Mouse (Mus musculus) liver, adult 2 months (tissue): Measurements from ENCODE around the gene Ppm1d. TPM values are rescaled to one million over a fixed set of nuclear protein-coding genes. Genes with fewer than 3 reads are reported as not detected.

Experiments
- DNase-seq: peaks from one replicate; pipeline ENCODE4 v3.0.0-alpha.2; 2011; ENCODE audit warnings: low read depth, low spot score; ENCODE audit errors: extremely low read depth
- H3K27ac ChIP-seq: fragments of 200-500 bp; replicated peaks from 2 replicates; pipeline ENCODE4 v1.5.1; 2012; ENCODE audit warnings: low read depth, mild to moderate bottlenecking, control low read depth, inconsistent platforms, low read length; ENCODE audit not compliant: insufficient read depth
- H3K27me3 ChIP-seq: fragments of 200-500 bp; 2 replicates; pipeline ENCODE4 v1.6.1; 2012; ENCODE audit warnings: mild to moderate bottlenecking, moderate library complexity, low read length, inconsistent platforms; ENCODE audit not compliant: control insufficient read depth, insufficient read depth
- H3K36me3 ChIP-seq: fragments of 200-500 bp; 2 replicates; pipeline ENCODE4 v1.6.1; 2012; ENCODE audit warnings: low read length, inconsistent platforms; ENCODE audit not compliant: control insufficient read depth, insufficient read depth
- H3K4me1 ChIP-seq: fragments of 200-500 bp; 2 replicates; pipeline ENCODE4 v1.6.1; 2011; ENCODE audit warnings: low read length; ENCODE audit not compliant: control insufficient read depth, insufficient read depth
- H3K4me3 ChIP-seq: fragments of 200-500 bp; 2 replicates; pipeline ENCODE4 v1.5.1; 2011; ENCODE audit warnings: low read depth, mild to moderate bottlenecking, control low read depth, low read length, moderate library complexity; ENCODE audit not compliant: insufficient read depth
- H3K79me2 ChIP-seq: fragments of 200-500 bp; 2 replicates; pipeline ENCODE4 v1.6.1; 2012; ENCODE audit warnings: inconsistent platforms, mild to moderate bottlenecking, low read length, moderate library complexity; ENCODE audit not compliant: control insufficient read depth, insufficient read depth
- H3K9ac ChIP-seq: fragments of 200-500 bp; 2 replicates; pipeline ENCODE4 v1.6.1; 2012; ENCODE audit warnings: low read depth, mild to moderate bottlenecking, control low read depth, inconsistent platforms, low read length
- CTCF ChIP-seq: fragments of 200-500 bp; IDR thresholded peaks from 2 replicates; pipeline ENCODE4 v1.5.1; 2011; ENCODE audit warnings: low read depth, low read length, control low read depth
- POLR2A ChIP-seq: fragments of 200-500 bp; IDR thresholded peaks from 2 replicates; pipeline ENCODE4 v1.6.1; 2011; ENCODE audit warnings: low read length, control low read depth; ENCODE audit not compliant: insufficient read depth; ENCODE audit errors: extremely low read depth
- WGBS: fragments of 180-500 bp; shearing (Covaris S2); methylation state at CpG from one replicate; pipeline ENCODE4 v1.1.7; 2018; 5-methylcytosine and 5-hydroxymethylcytosine counted together
- polyA plus RNA-seq: library from polyadenylated mRNA; depleted of rRNA; stranded (reverse); fragments of >200 nt; gene quantifications from 2 replicates; pipeline ENCODE4 v1.2.3, GENCODE M21; 2012
- total RNA-seq: library from RNA; depleted of rRNA; stranded (reverse); fragments of >200 nt; gene quantifications from 2 replicates; pipeline ENCODE4 v1.2.3, GENCODE M21; 2014

Ppm1d gene
- total and polyA plus RNA-seq, 2 experiments: 1.7 to 3.1 TPM

- H3K36me3 ChIP-seq: no peaks in the 10 kb centered on the region
- H3K79me2 ChIP-seq: no peaks in the 10 kb centered on the region
- no peaks in the 10 kb centered on the region for H3K4me1 ChIP-seq
- 81% methylated on average over 5 of the region's 5 CpGs for WGBS
- H3K27me3 ChIP-seq: no peaks in the 10 kb centered on the region
- H3K9ac ChIP-seq: no peak overlapping the region
- H3K4me3 ChIP-seq: no peak overlapping the region
- no peak for DNase-seq
- H3K27ac ChIP-seq: no peak overlapping the region
- no peak for TF ChIP-seq CTCF
These were observed 35.9 kb upstream of the Ppm1d start for GRCm38 (mm10) chr11:85275151-85275550.

GRCm38 (mm10) chr11:85277609-85278008, 33.4 kb upstream of the Ppm1d start:
- H3K9ac ChIP-seq: no peak overlapping the region
- H3K79me2 ChIP-seq: no peaks in the 10 kb centered on the region
- no peak overlapping the region for H3K27ac ChIP-seq
- WGBS: 72% methylated on average over 5 of the region's 5 CpGs
- TF ChIP-seq POLR2A (no peak), CTCF (no peak)
- DNase-seq: no peak
- no peaks in the 10 kb centered on the region for H3K27me3 ChIP-seq
- no peaks in the 10 kb centered on the region for H3K36me3 ChIP-seq
- H3K4me3 ChIP-seq: no peak overlapping the region
- H3K4me1 ChIP-seq: no peaks in the 10 kb centered on the region

DNA sequence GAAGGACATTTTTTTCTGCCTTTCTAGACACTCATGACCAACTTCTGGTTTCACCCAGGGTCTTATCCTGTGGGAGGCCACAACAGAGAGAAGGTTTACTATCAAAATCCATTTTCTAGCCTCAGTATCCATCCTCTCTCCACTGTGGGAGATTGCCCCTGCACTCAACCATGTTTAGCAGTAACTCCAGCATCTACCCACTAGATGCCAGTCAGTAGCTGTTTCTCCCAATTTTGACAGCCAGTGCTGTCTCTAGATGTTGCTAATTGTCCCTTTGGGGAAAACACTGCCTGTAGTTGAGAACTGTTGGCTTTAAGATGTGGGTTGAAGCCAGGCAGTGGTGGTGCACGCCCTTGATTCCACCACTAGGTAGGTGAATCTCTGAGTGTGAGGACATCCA, 32.9 kb upstream of the Ppm1d start:
- Histone ChIP-seq H3K4me1 (no peaks in the 10 kb centered on the region), H3K79me2 (no peaks in the 10 kb centered on the region), H3K36me3 (no peaks in the 10 kb centered on the region), H3K27ac (no peak overlapping the region), H3K4me3 (no peak overlapping the region), H3K27me3 (no peaks in the 10 kb centered on the region), H3K9ac (no peak overlapping the region)
- WGBS: 82% methylated on average over 1 of the region's 1 CpGs
- no peak for TF ChIP-seq POLR2A
- TF ChIP-seq CTCF: no peak
- DNase-seq: no peak

- 53% methylated on average over 15 of the region's 15 CpGs for WGBS
- Histone ChIP-seq H3K4me3 (no peak overlapping the region), H3K36me3 (no peaks in the 10 kb centered on the region), H3K79me2 (no peaks in the 10 kb centered on the region), H3K9ac (no peak overlapping the region), H3K27me3 (no peaks in the 10 kb centered on the region), H3K27ac (no peak overlapping the region), H3K4me1 (no peaks in the 10 kb centered on the region)
- no peak for TF ChIP-seq CTCF
- no peak for TF ChIP-seq POLR2A
- no peak for DNase-seq
These were observed 29.7 kb upstream of the Ppm1d start for GRCm38 (mm10) chr11:85281219-85281878.

GRCm38 (mm10) chr11:85297953-85298352, 13.1 kb upstream of the Ppm1d start:
- DNase-seq: no peak
- TF ChIP-seq POLR2A (no peak), CTCF (no peak)
- no peaks in the 10 kb centered on the region for H3K4me1 ChIP-seq
- no peaks in the 10 kb centered on the region for H3K36me3 ChIP-seq
- H3K4me3 ChIP-seq: no peak overlapping the region
- H3K27me3 ChIP-seq: no peaks in the 10 kb centered on the region; the same call in 1 of the 2 replicates
- H3K27ac ChIP-seq: no peak overlapping the region
- WGBS: 87% methylated on average over 13 of the region's 13 CpGs
- H3K9ac ChIP-seq: no peak overlapping the region
- H3K79me2 ChIP-seq: no peaks in the 10 kb centered on the region

DNA sequence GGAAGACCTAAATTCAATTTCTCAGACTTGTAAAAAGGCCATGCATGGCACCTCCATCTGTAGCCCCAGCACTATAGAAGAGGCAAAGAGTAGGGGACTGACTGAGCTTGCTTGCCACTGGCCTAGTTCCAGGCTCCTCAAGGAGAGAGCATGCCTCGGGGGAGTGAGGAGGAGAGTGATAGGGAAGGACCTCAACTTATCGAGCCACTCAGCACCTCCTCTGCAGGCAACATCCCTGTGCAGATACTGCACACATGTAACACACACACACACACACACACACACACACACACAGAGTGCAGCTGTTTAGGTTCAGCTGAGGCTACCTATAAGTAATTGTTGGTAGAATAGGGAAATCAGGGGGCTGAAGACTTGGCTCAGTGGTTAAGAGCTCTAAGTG, 11.2 kb upstream of the Ppm1d start:
- Histone ChIP-seq H3K27ac (no peak overlapping the region), H3K36me3 (no peaks in the 10 kb centered on the region), H3K79me2 (no peaks in the 10 kb centered on the region), H3K4me3 (no peak overlapping the region), H3K9ac (no peak overlapping the region), H3K4me1 (no peaks in the 10 kb centered on the region), H3K27me3 (no peaks in the 10 kb centered on the region; the same call in 1 of the 2 replicates)
- WGBS: 69% methylated on average over 2 of the region's 2 CpGs
- TF ChIP-seq POLR2A: no peak
- DNase-seq: no peak
